Mouse (Mus musculus): ENCODE measurements around the gene Prpsap1.

- TF ChIP-seq CTCF (IDR thresholded peaks at IDR 0.05; ENCODE audit: borderline replicate concordance, insufficient read depth, low read length) (peak; percentile 33; the same call in 1 of the 2 replicates), POLR2A (IDR thresholded peaks at IDR 0.05; ENCODE audit: low read depth, low read length) (no peak)
Observed at GRCm38 (mm10) chr11:116447822-116448221, 46.2 kb downstream of the Prpsap1 start.

Data from embryonic fibroblast, embryonic 13.5 days (primary cell).